Mouse (Mus musculus) CH12.LX (cell line): ENCODE measurements around the gene Mitf.

Experiments used
- CTCF ChIP-seq, 2 experiments: IDR thresholded peaks in 1 of 2; conservative IDR thresholded peaks in 1 of 2; 2 replicates each; pipeline ENCODE4 v1.5.1; 2011 to 2012; ENCODE audit warnings: low read depth in 2 of 2, low read length in 2 of 2, improper control_type of control experiment in 1 of 2, inconsistent platforms in 1 of 2, mild to moderate bottlenecking in 1 of 2, moderate library complexity in 1 of 2
- ELF1 ChIP-seq: IDR thresholded peaks from 2 replicates; pipeline ENCODE4 v1.6.1; 2014; ENCODE audit warnings: low read depth, mild to moderate bottlenecking, inconsistent platforms, low read length, improper control_type of control experiment
- EP300 ChIP-seq: IDR thresholded peaks from 2 replicates; pipeline ENCODE4 v1.6.1; 2011; ENCODE audit warnings: low read length, improper control_type of control experiment
- HCFC1 ChIP-seq: IDR thresholded peaks from 2 replicates; pipeline ENCODE4 v1.6.1; 2012; ENCODE audit warnings: low read depth, mild to moderate bottlenecking, inconsistent platforms, low read length, improper control_type of control experiment
- JUN ChIP-seq: IDR thresholded peaks from 2 replicates; pipeline ENCODE4 v1.6.1; 2011; ENCODE audit warnings: low read depth, mild to moderate bottlenecking, low read length, improper control_type of control experiment, moderate library complexity; ENCODE audit not compliant: insufficient read depth
- JUND ChIP-seq: conservative IDR thresholded peaks from 2 replicates; pipeline ENCODE4 v1.6.1; 2011; ENCODE audit warnings: low read depth, low read length, improper control_type of control experiment
- MAFK ChIP-seq: IDR thresholded peaks from 2 replicates; pipeline ENCODE4 v1.6.1; 2011; ENCODE audit warnings: low read length, improper control_type of control experiment; ENCODE audit not compliant: insufficient replicate concordance
- MEF2A ChIP-seq: IDR thresholded peaks from 2 replicates; pipeline ENCODE4 v1.6.1; 2014; ENCODE audit warnings: low read depth, mild to moderate bottlenecking, inconsistent platforms, low read length, improper control_type of control experiment, borderline replicate concordance
- SMC3 ChIP-seq: IDR thresholded peaks from 2 replicates; pipeline ENCODE4 v1.6.1; 2011; ENCODE audit warnings: low read depth, low read length, improper control_type of control experiment
- USF1 ChIP-seq: IDR thresholded peaks from 2 replicates; pipeline ENCODE4 v1.6.1; 2014; ENCODE audit warnings: low read depth, mild to moderate bottlenecking, inconsistent platforms, low read length, improper control_type of control experiment
- ZKSCAN1 ChIP-seq: IDR thresholded peaks from 2 replicates; pipeline ENCODE4 v1.6.1; 2012; ENCODE audit warnings: low read depth, inconsistent platforms, low read length, improper control_type of control experiment, borderline replicate concordance
- ZNF384 ChIP-seq: IDR thresholded peaks from 2 replicates; pipeline ENCODE4 v1.6.1; 2012; ENCODE audit warnings: low read depth, low read length, improper control_type of control experiment, inconsistent platforms

GRCm38 (mm10) chr6:97919287-97919686 lies 112.4 kb downstream of the Mitf start:
- TF ChIP-seq CTCF (conservative IDR thresholded peaks at IDR 0.05 in 1 of 2, IDR thresholded peaks at IDR 0.05 in 1 of 2; ENCODE audit: low read depth in 2 of 2, low read length in 2 of 2) (no peak), ZNF384 (no peak), JUND (no peak), USF1 (no peak), ZKSCAN1 (no peak), HCFC1 (no peak), EP300 (no peak), SMC3 (no peak), MAFK (no peak), JUN (no peak), MEF2A (no peak), ELF1 (no peak)
